Mouse (Mus musculus) testis, adult 2 months (tissue): ENCODE results near the gene Aym1.

ENCODE experiments used
- CTCF ChIP-seq: fragments of 200-500 bp; IDR thresholded peaks from 2 replicates; pipeline ENCODE4 v1.5.1; 2012; ENCODE audit warnings: low read depth, mild to moderate bottlenecking, inconsistent platforms, low read length, moderate library complexity; ENCODE audit not compliant: control insufficient read depth, insufficient read depth, insufficient replicate concordance
- POLR2A ChIP-seq: fragments of 200-500 bp; IDR thresholded peaks from 2 replicates; pipeline ENCODE4 v1.6.1; 2012; ENCODE audit warnings: low read depth, mild to moderate bottlenecking, inconsistent platforms, low read length, moderate library complexity; ENCODE audit not compliant: control insufficient read depth

DNA sequence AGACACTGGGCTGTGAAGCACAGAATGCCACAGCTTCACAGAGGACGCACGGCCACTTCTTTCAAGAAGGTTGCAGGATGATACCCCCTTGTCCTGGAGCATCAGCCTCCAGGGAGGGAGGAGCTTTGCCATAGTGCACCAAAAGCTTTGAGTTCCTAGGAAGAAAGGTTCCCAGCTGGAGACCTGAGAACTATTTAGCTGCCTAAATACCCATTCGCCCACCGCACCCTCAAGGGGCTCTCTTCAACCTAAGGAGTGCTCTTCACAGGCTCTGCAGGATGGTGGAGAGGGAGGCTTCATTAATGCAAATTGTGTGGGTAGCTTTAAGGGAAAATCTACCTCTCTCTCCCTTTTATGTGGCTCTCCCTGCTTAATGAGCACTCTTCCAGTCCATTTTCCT lies 25.5 kb downstream of the Aym1 start:
- TF ChIP-seq CTCF, result no peak
- TF ChIP-seq POLR2A, result no peak
